Mouse (Mus musculus): ENCODE measurements around the gene Fam57b. TPM values are rescaled to one million over a fixed set of nuclear protein-coding genes. Genes with fewer than 3 reads are reported as not detected.

Fam57b gene
- 48.2 and 54.4 TPM in 2 replicates for polyA plus RNA-seq (2015; fragmentation: Nextera tagmentation; extraction: Ambion mirVana)

GRCm38 (mm10) chr7:126797411-126798126 is at the start of gene Fam57b:
Fam57b (plus strand) TSS chr7:126797668.
- peak within 1 kb of the TSS; percentile 95 for H3K27ac ChIP-seq (replicated peaks)

GRCm38 (mm10) chr7:126748824-126749223 is 48.6 kb upstream of the Fam57b start:
- Histone ChIP-seq H3K27ac (replicated peaks) (no peak overlapping the region), H3K4me1 (no peaks in the 10 kb centered on the region), H3K4me3 (replicated peaks) (no peak overlapping the region), H3K36me3 (no peaks in the 10 kb centered on the region), H3K4me2 (no peak overlapping the region), H3K9me3 (replicated peaks) (no peaks in the 10 kb centered on the region), H3K27me3 (replicated peaks) (no peaks in the 10 kb centered on the region), H3K9ac (replicated peaks) (no peak overlapping the region)
- WGBS, result 74% methylated on average over 7 of the region's 7 CpGs
- no peak for ATAC-seq (ENCODE audit: low FRiP score)

More at GRCm38 (mm10) chr7:126797411-126798126, at the start of gene Fam57b:
- H3K4me3 ChIP-seq (replicated peaks), result peak within 1 kb of the TSS; percentile 85
- peaks cover 51% of the 10 kb centered on the region for H3K4me1 ChIP-seq
- peak within 1 kb of the TSS; percentile 89 for H3K4me2 ChIP-seq
- no peak for ATAC-seq (ENCODE audit: low FRiP score)
- peak within 1 kb of the TSS; percentile 81 for H3K9ac ChIP-seq (replicated peaks)
- 26% methylated on average over 21 of the region's 21 CpGs for WGBS
- H3K27me3 ChIP-seq (replicated peaks), result no peaks in the 10 kb centered on the region
- H3K36me3 ChIP-seq, result peaks cover 36% of the 10 kb centered on the region
- no peaks in the 10 kb centered on the region for H3K9me3 ChIP-seq (replicated peaks)

GRCm38 (mm10) chr7:126749582-126750343 is 47.7 kb upstream of the Fam57b start:
- H3K9ac ChIP-seq (replicated peaks), result no peak overlapping the region
- H3K4me1 ChIP-seq, result peaks cover 5% of the 10 kb centered on the region; the same call in 1 of the 2 replicates
- no peak overlapping the region for H3K4me3 ChIP-seq (replicated peaks)
- H3K27me3 ChIP-seq (replicated peaks), result no peaks in the 10 kb centered on the region
- no peak overlapping the region for H3K4me2 ChIP-seq
- no peaks in the 10 kb centered on the region for H3K9me3 ChIP-seq (replicated peaks)
- no peak overlapping the region for H3K27ac ChIP-seq (replicated peaks)
- WGBS, result 96% methylated on average over 17 of the region's 17 CpGs
- ATAC-seq (ENCODE audit: low FRiP score), result no peak
- no peaks in the 10 kb centered on the region for H3K36me3 ChIP-seq

- Histone ChIP-seq H3K36me3 (no peaks in the 10 kb centered on the region), H3K27ac (replicated peaks) (peak overlapping the region; percentile 41; the same call in 1 of the 2 replicates), H3K9me3 (replicated peaks) (no peaks in the 10 kb centered on the region), H3K9ac (replicated peaks) (peak overlapping the region; percentile 7; the same call in 1 of the 2 replicates), H3K4me1 (peaks cover 7% of the 10 kb centered on the region), H3K4me3 (replicated peaks) (no peak overlapping the region), H3K27me3 (replicated peaks) (no peaks in the 10 kb centered on the region), H3K4me2 (peak overlapping the region; percentile 38)
- under 1% methylated on average over 9 of the region's 9 CpGs for WGBS
- ATAC-seq (ENCODE audit: low FRiP score), result no peak
These were observed 42.6 kb upstream of the Fam57b start for GRCm38 (mm10) chr7:126754866-126755265.

- H3K4me3 ChIP-seq (replicated peaks), result no peak overlapping the region
- WGBS, result 50% methylated on average over 7 of the region's 7 CpGs
- no peaks in the 10 kb centered on the region for H3K9me3 ChIP-seq (replicated peaks)
- H3K27me3 ChIP-seq (replicated peaks), result no peaks in the 10 kb centered on the region
- no peak for ATAC-seq (ENCODE audit: low FRiP score)
- no peak overlapping the region for H3K27ac ChIP-seq (replicated peaks)
- H3K9ac ChIP-seq (replicated peaks), result no peak overlapping the region
- H3K4me1 ChIP-seq, result peaks cover 44% of the 10 kb centered on the region
- no peak overlapping the region for H3K4me2 ChIP-seq
- peaks cover 5% of the 10 kb centered on the region; the same call in 1 of the 2 replicates for H3K36me3 ChIP-seq
These were observed 38.9 kb upstream of the Fam57b start for GRCm38 (mm10) chr7:126758539-126758938.

GRCm38 (mm10) chr7:126759050-126759671 is 38.3 kb upstream of the Fam57b start, which contains the start of gene Mapk3:
Mapk3 (plus strand) TSS chr7:126759601.
- WGBS, result 2% methylated on average over 26 of the region's 38 CpGs
- H3K4me3 ChIP-seq (replicated peaks), result peak within 1 kb of the TSS; percentile 74
- H3K36me3 ChIP-seq, result peaks cover 12% of the 10 kb centered on the region
- peaks cover 45% of the 10 kb centered on the region for H3K4me1 ChIP-seq
- H3K27ac ChIP-seq (replicated peaks), result peak within 1 kb of the TSS; percentile 87
- H3K4me2 ChIP-seq, result peak within 1 kb of the TSS; percentile 91
- H3K9ac ChIP-seq (replicated peaks), result peak within 1 kb of the TSS; percentile 86
- H3K9me3 ChIP-seq (replicated peaks), result no peaks in the 10 kb centered on the region
- peak; percentile 65 for ATAC-seq (ENCODE audit: low FRiP score)
- H3K27me3 ChIP-seq (replicated peaks), result no peaks in the 10 kb centered on the region

- no peaks in the 10 kb centered on the region for H3K9me3 ChIP-seq (replicated peaks)
- 1% methylated on average over 23 of the region's 24 CpGs for WGBS
- no peaks in the 10 kb centered on the region for H3K27me3 ChIP-seq (replicated peaks)
- H3K4me2 ChIP-seq, result peak overlapping the region; percentile 91
- peak overlapping the region; percentile 87 for H3K27ac ChIP-seq (replicated peaks)
- H3K4me3 ChIP-seq (replicated peaks), result peak overlapping the region; percentile 74
- H3K9ac ChIP-seq (replicated peaks), result peak overlapping the region; percentile 86
- peaks cover 39% of the 10 kb centered on the region for H3K4me1 ChIP-seq
- ATAC-seq (ENCODE audit: low FRiP score), result peak; percentile 69
- H3K36me3 ChIP-seq, result peaks cover 18% of the 10 kb centered on the region
These were observed 37.6 kb upstream of the Fam57b start for GRCm38 (mm10) chr7:126759672-126760390.

- no peaks in the 10 kb centered on the region for H3K27me3 ChIP-seq (replicated peaks)
- peak overlapping the region; percentile 87 for H3K27ac ChIP-seq (replicated peaks)
- ATAC-seq (ENCODE audit: low FRiP score), result peak; percentile 25
- WGBS, result 14% methylated on average over 3 of the region's 3 CpGs
- peaks cover 39% of the 10 kb centered on the region for H3K4me1 ChIP-seq
- H3K9ac ChIP-seq (replicated peaks), result peak overlapping the region; percentile 86
- peak overlapping the region; percentile 91 for H3K4me2 ChIP-seq
- no peaks in the 10 kb centered on the region for H3K9me3 ChIP-seq (replicated peaks)
- peak overlapping the region; percentile 74 for H3K4me3 ChIP-seq (replicated peaks)
- peaks cover 23% of the 10 kb centered on the region for H3K36me3 ChIP-seq
These were observed 37.1 kb upstream of the Fam57b start for GRCm38 (mm10) chr7:126760391-126760802.

GRCm38 (mm10) chr7:126760956-126761355 is 36.5 kb upstream of the Fam57b start:
- peaks cover 29% of the 10 kb centered on the region for H3K36me3 ChIP-seq
- H3K27me3 ChIP-seq (replicated peaks), result no peaks in the 10 kb centered on the region
- H3K9me3 ChIP-seq (replicated peaks), result no peaks in the 10 kb centered on the region
- peak overlapping the region; percentile 87; the same call in 1 of the 2 replicates for H3K27ac ChIP-seq (replicated peaks)
- H3K4me2 ChIP-seq, result peak overlapping the region; percentile 91
- WGBS, result 67% methylated on average over 4 of the region's 4 CpGs
- ATAC-seq (ENCODE audit: low FRiP score), result no peak
- peak overlapping the region; percentile 74 for H3K4me3 ChIP-seq (replicated peaks)
- H3K4me1 ChIP-seq, result peaks cover 39% of the 10 kb centered on the region
- H3K9ac ChIP-seq (replicated peaks), result peak overlapping the region; percentile 86; the same call in 1 of the 2 replicates

- Histone ChIP-seq H3K27ac (replicated peaks) (0 out of 2 replicates have a peak overlapping the region, but pooled peaks have one; percentile 63), H3K4me3 (replicated peaks) (no peak overlapping the region), H3K9ac (replicated peaks) (no peak overlapping the region)
These were observed 35.9 kb upstream of the Fam57b start for GRCm38 (mm10) chr7:126761529-126762067.

More at GRCm38 (mm10) chr7:126761529-126762067, 35.9 kb upstream of the Fam57b start:
- peaks cover 35% of the 10 kb centered on the region for H3K36me3 ChIP-seq
- H3K4me1 ChIP-seq, result peaks cover 39% of the 10 kb centered on the region
- peak overlapping the region; percentile 91 for H3K4me2 ChIP-seq
- H3K9me3 ChIP-seq (replicated peaks), result no peaks in the 10 kb centered on the region
- ATAC-seq (ENCODE audit: low FRiP score), result no peak
- no peaks in the 10 kb centered on the region for H3K27me3 ChIP-seq (replicated peaks)
- 74% methylated on average over 6 of the region's 6 CpGs for WGBS

Measured in neural tube, embryonic 15.5 days (tissue).